Comparison of ENCODE assay signal across 19 mouse cellular contexts in the genomic region with DNA sequence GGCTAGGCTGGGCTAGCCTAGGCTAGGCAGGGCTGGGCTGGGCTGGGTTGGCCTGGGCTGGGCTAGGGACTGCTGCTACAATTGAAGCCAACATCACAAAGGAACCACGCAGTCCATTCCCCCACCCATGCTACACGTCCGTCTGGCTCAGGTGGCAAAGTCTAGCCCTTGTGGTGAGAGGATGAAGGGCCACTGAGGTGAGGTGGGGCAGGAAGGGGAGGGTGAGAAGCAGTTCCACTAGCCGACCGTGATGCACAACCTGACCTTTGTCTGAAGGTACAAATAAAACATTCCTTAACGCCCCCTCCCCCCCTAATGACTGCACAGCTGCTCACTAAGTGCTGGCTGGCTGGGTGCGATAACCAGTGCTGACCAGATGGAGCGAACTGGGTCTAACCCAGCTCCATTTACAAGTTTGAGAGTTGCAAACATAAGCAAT. TPM values are rescaled to one million over a fixed set of nuclear protein-coding genes. Genes with fewer than 3 reads are reported as not detected.
DNase-seq lines count a peak whose midpoint lies in the region; ATAC-seq lines count a peak whose summit lies in the region.
"Had no signal": no experiment of that assay in that cellular context is flagged by ENCODE, and none has a peak within 500 bp of the region (broad histone marks: within the 10 kb centered on the region; RNA-seq: fewer than 3 reads in every experiment).

No protein-coding gene starts in this region.

- H3K4me1 ChIP-seq in kidney, embryonic 16.5 days (ENCODE audit: insufficient read depth, low read length): peaks cover 4% of the 10 kb centered on the region; the same call in 1 of the 2 replicates
- H3K4me1 ChIP-seq: midbrain, embryonic 15.5 days had no signal

- DNase-seq in heart, adult 11 months: peak; percentile 61
- no peak for DNase-seq in heart, adult 8-10 months (ENCODE audit: low spot score)
- peak; percentile 25 to 28 for DNase-seq in right cerebral cortex, postnatal 10 days (ENCODE audit: low spot score in 2 of 2)
- DNase-seq in right cerebral cortex, postnatal 36 days (ENCODE audit: low spot score in 2 of 2): no peak
- peak; percentile 61 for DNase-seq in yolk sac, embryonic 10.5 days (ENCODE audit: low spot score)
- no peak for DNase-seq in cerebellum, postnatal 14 days
- no peak for DNase-seq in adrenal gland, postnatal 36 days
- DNase-seq: adrenal gland, postnatal 25 days; cerebellum, adult 18-20 months; layer of hippocampus, postnatal 36 days; lung, adult 18-20 months; right cerebral cortex, postnatal 14 days had no signal

- peak; percentile 87 for ATAC-seq in kidney, embryonic 16.5 days (ENCODE audit: low FRiP score, low TSS enrichment)
- ATAC-seq: midbrain, embryonic 15.5 days had no signal

- no peak overlapping the region for H3K4me3 ChIP-seq in kidney, embryonic 16.5 days (ENCODE audit: low read length)
- H3K4me3 ChIP-seq: heart, embryonic 10.5 days; midbrain, embryonic 15.5 days had no signal

- no peaks in the 10 kb centered on the region for H3K27me3 ChIP-seq in kidney, embryonic 16.5 days (ENCODE audit: insufficient read depth, low read length)
- H3K27me3 ChIP-seq: midbrain, embryonic 15.5 days had no signal

- no peaks in the 10 kb centered on the region for H3K36me3 ChIP-seq in kidney, embryonic 16.5 days (ENCODE audit: insufficient read depth, low read length)
- H3K36me3 ChIP-seq: heart, embryonic 10.5 days; midbrain, embryonic 15.5 days had no signal

- WGBS in kidney, embryonic 16.5 days: 34% methylated on average over 8 of the region's 8 CpGs

- H3K9ac ChIP-seq in kidney, embryonic 16.5 days (replicated peaks; ENCODE audit: low read length): no peak overlapping the region
- H3K9ac ChIP-seq: midbrain, embryonic 15.5 days had no signal

- H3K9me3 ChIP-seq in kidney, embryonic 16.5 days (ENCODE audit: low read length): no peaks in the 10 kb centered on the region
- H3K9me3 ChIP-seq: heart, embryonic 10.5 days; midbrain, embryonic 15.5 days had no signal

- no peak overlapping the region for H3K27ac ChIP-seq in kidney, embryonic 16.5 days (ENCODE audit: low read length)
- H3K27ac ChIP-seq: heart, embryonic 10.5 days; midbrain, embryonic 15.5 days had no signal

- H3K4me2 ChIP-seq in kidney, embryonic 16.5 days (replicated peaks; ENCODE audit: low read depth, low read length): no peak overlapping the region
- H3K4me2 ChIP-seq: midbrain, embryonic 15.5 days had no signal

RNA-seq across cellular contexts. Expression of a gene that starts 22.1 kb away (rescaled TPM):
- total RNA-seq in heart, adult 8-10 months (2022): not detected
- polyA plus RNA-seq in kidney, embryonic 16.5 days (2015; fragmentation: Nextera tagmentation; extraction: Ambion mirVana): not detected in 2 replicates
- not detected for total RNA-seq in adrenal gland, postnatal 36 days (2021)
- total RNA-seq: adrenal gland, postnatal 25 days; hematopoietic stem cell, adult 5-6 weeks; layer of hippocampus, postnatal 36 days had no signal
- polyA plus RNA-seq: embryonic facial prominence, embryonic 11.5 days; frontal cortex, adult 2 months; heart, embryonic 10.5 days; midbrain, embryonic 15.5 days; neural tube, embryonic 14.5 days had no signal

RNA-seq across cellular contexts. Expression of a gene that starts 28.4 kb away (rescaled TPM):
- 1 to 10 TPM in 1 of 4 experiments, under 1 TPM in 3; 0.68 to 1.1 (median 0.84) TPM for total RNA-seq in heart, adult 8-10 months (2022)
- 2.4 and 2.6 TPM in 2 replicates for polyA plus RNA-seq in kidney, embryonic 16.5 days (2015; fragmentation: Nextera tagmentation; extraction: Ambion mirVana)
- total RNA-seq in adrenal gland, postnatal 36 days (2021): 1 to 10 TPM; 2.4 to 3.3 TPM
- total RNA-seq: hematopoietic stem cell, adult 5-6 weeks had no signal

Comparison
In these comparisons a context has a peak if more than half of its experiments do, and no peak if none do; other contexts are left out.
1. DNase-seq: peak in heart, adult 11 months (single experiment), right cerebral cortex, postnatal 10 days (2 of 2) and yolk sac, embryonic 10.5 days (single experiment); none in heart, adult 8-10 months (single experiment), right cerebral cortex, postnatal 36 days (0 of 2), cerebellum, postnatal 14 days (0 of 2) and adrenal gland, postnatal 36 days (0 of 2).